Mouse (Mus musculus) adrenal gland (tissue): ENCODE measurements around the gene St3gal5.

ENCODE experiments used
- intact Hi-C: fragments of 180-260 bp; cut with DNase I; formaldehyde crosslinking; loops from one replicate; pipeline ENCODE4 v1.15.1; 2025

St3gal5 gene

DNA sequence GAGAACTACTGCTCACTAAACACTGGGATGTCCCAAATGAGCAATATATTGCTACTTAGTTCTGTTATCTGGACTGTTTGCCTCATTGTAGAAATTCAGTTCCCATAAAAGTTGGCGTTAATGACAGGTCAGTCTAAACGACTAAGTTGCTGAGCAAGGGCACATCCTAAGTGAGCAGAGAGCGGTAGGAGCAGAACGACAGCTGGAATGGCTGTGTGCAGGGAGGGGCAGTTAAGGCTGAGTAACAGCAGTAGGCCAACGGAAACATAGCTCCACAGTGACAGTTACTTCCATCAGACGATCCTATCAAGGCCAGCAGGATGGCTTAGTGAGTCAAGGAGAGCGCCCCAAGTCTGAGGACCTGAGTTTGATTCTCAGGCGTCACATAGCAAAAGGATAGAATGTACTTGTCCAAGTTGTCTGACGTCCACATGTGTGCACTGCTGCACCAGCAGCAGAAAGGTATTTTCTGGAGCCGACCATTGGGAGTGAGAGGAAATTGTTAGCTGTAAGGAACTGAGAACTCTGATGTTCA lies 62.5 kb downstream of the St3gal5 start:
- intact Hi-C loops, result loop anchor here (5.0 kb wide), 1 partner anchor 63 kb away; the partner anchor contains the start of gene St3gal5

DNA sequence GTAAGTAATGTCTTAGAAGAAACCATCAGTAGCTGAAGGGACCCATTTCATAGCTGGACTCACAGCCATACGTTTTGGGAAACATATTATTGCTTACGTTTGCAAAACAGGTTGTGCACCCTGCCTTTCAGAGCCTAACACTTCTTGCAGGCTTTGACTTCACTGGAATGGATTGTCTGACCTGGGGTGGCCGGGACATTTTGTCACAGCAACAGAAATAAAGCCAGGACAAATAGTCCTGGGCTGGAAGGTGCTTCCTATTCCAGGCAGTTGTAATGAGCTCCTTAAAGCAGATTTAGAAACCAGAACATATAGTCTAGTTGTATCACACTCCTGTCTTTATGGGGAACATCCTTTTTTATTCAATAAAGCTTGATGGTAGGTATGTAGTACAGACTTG lies 63.6 kb downstream of the St3gal5 start:
- intact Hi-C loops, result loop anchor here (5.0 kb wide), 1 partner anchor 64 kb away; the partner anchor contains the start of gene St3gal5

DNA sequence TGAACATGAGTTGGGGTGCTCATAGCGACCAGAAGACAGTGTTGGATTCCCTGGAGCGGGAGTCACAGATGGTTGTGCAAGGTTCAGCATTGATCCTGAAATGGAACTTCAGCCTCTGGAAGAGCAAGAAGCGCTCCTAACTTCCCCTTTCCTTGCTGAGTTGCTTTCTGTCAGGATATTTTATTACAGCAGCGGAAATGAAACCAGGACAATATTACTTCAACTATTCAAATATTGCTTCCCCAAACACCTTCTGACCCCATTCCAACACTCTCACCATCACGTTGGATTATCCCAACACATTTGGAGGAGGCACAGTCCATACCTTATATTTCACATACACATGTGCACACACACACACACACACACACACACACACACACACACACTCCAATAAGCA lies 64.4 kb downstream of the St3gal5 start:
- intact Hi-C loops, result loop anchor here (5.0 kb wide), 1 partner anchor 64 kb away; the partner anchor contains the start of gene St3gal5

DNA sequence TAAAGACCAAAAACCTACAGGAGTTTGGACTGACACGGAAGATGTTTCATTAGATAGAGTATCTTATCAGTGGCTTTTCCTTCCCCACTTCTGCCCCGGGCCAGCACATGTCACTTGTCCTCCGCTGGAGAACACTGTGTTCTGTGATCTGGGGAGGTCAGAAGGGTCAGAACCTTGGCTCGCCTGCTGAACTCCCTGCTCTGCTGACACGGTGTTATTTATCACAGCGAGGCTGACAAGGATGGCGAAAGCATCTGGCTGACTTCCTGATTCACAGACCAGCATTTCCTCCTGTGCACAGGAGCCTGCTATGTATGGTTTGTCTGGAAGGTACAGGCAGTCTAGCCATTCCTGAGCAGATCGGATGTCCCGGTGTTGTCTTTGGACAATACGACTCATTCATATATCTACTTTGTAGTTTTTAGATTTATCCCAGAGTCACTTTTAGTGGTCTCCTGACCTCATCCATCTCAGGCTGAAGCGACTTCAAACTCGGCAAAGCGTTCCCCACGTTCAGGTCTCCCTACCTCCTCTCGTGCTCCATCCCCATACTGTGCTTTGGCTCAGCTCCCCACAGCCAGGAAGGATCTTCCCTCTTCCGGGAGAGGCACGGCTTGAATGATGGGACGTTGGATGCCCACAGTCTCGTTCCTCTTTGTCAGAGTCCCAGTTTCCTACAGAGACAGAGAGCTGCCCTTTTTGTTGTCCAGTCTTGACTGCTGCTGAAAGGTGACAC lies 64.9 kb downstream of the St3gal5 start:
- intact Hi-C loops, result loop anchor here (5.0 kb wide), 1 partner anchor 65 kb away; the partner anchor contains the start of gene St3gal5

DNA sequence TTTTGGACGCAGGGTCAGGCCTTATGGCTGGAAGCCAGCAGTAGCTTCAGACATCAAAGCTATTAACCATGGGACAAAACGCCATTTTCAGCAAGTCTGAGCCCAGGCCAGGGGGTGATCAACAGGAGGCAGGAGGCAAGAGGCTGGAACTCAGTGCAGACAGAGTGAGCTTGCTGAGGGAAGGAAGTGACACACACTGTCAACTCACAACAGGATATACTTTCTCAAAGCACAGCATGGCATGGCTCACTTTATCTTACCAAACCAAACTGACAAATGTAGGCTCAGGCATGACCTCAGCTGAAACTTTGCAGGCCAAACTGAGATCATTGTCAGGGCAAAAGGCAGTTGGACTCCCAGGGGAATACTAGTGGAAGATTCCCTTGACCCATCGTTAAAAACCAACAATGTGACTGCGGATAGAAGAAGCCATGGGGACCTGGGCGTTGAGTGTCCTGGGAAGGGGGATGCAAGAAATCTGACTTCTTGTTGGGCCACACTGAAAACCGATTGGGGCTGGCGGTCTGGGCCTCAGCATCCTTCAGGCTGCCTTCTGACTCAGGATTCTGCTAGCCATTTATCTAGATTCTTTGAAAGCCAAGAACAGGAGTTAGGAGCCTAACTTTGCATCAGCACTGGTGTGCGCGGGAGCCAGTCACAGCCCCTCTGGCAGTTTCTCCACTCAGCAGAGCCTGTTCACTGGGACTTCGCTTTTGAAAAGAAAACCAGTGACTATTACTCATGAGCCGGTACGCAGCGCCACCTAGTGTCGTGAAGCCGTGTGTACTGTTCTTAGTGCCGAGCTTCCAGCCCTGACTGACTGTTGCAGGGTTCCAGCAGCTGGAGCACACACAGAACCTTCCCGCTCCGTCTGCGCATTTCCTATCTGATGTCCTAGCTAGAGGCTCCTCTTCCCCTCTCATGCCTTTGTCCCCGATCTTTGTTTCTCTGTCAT lies 67.2 kb downstream of the St3gal5 start:
- intact Hi-C loops, result loop anchor here (2.0 to 5.0 kb wide), 3 partner anchors 67 to 297 kb away; partner anchors contain the start of gene St3gal5

DNA sequence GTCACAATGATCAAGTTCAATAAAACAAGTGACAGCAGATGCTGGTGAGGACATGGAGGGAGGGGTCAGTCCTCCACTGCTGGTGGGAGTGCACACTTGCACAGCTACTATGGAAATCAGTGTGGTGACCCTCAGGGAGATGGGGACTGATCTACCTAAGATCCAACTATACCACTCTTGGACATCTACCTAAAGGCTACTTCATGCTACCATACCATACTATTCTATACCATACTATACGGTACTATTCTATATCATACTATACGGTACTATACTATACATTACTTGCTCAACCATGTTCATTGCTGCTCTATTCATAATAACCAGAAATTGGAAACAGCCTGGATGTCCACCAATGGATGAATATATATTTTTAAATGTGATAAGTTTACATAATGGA lies 68.5 kb downstream of the St3gal5 start:
- intact Hi-C loops, result loop anchor here (2.0 to 5.0 kb wide), 2 partner anchors 239 to 299 kb away; no protein-coding TSS in a partner anchor

DNA sequence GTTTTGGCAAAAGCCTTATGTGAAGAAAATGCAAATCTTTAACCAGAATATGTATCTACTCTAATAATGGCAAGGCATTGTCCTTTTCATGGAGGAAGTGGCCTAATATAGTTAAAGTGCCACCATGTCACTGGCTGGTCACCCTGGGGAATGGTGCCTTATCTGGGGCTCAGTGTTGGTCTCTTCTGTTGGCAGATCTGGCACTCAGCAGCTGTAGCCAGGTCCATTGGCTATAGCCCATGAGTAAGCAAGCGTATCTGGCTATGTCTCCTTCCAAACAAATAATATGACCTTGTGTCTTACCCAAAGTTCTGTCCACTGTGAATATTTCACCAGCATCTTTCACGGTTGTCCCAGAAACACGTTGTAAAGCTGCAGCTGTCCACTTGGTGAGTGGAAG lies 74.0 kb downstream of the St3gal5 start:
- intact Hi-C loops, result no loop called here

DNA sequence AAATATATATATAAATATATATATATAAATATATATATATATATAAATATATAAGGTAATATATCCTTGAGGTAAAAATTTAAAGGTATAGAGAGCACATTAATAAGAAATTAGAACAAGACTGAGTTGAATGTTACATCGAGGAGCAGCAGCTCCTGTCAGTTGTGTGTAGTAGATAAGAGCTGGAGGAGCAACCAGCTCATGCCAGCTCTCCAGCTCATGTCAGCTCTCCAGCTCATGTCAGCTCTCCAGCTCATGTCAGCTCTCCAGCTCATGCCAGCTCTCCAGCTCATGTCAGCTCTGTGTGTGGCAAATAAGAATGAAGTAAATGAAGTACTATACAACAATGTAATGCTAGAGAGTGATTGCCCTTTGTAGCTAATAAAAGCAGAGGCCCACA lies 76.0 kb downstream of the St3gal5 start:
- intact Hi-C loops, result no loop called here

DNA sequence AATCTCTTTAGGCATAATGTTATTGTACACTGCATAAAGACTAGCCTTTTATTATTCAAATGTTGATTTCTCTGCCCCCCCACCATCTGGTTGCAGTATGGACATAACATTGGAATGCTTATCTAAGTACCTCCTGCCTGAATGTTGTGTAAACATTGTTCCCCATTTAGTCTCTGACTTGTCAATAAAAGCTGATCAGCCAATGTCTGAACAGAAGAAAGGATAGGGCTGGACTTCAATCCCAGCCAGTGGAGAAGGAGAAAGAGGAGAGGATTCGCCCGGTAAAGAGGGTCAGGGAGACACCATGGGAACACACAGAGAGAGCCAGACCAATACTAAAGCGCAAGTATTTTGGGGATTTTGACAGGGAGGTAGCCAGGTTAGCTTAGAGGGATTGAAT lies 78.0 kb downstream of the St3gal5 start:
- intact Hi-C loops, result no loop called here

DNA sequence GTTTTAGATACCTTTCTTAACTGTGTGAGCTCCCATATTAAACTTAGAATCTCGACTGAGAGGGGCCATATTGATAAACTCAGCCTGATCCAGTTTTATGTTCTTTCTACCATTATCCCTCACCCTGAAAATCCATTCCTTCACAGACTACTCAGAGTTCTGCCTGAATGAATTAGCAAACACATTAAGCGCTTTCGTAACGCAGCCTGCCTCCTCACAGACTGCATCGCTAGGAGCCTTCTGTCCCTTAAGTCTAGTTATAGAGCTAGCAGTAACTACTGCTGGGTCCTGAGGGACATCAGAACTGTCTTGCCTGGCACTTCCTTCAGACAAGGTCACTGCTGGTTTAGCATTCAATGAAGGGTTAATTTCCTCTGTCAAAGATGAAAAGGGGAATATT lies 78.6 kb downstream of the St3gal5 start:
- intact Hi-C loops, result no loop called here

DNA sequence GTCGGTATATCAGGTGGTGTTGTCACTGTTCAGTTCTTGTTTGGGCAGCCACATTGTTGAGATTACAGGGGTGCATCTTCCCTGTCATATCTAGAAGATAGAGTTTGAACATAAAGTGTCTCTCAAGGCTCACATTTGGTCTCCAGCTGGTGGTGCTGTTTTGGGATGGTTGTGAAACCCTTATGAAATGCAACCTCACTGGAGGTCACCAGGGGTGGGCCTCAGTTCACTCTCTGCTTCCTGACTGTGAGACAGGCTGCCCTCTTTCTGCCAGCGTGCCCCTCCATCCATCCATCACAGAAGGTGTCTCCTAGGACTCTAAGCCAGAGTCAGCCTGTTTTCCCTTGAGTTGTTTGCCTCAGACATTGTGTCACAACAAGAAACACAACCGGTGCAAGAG lies 80.0 kb downstream of the St3gal5 start:
- intact Hi-C loops, result no loop called here

DNA sequence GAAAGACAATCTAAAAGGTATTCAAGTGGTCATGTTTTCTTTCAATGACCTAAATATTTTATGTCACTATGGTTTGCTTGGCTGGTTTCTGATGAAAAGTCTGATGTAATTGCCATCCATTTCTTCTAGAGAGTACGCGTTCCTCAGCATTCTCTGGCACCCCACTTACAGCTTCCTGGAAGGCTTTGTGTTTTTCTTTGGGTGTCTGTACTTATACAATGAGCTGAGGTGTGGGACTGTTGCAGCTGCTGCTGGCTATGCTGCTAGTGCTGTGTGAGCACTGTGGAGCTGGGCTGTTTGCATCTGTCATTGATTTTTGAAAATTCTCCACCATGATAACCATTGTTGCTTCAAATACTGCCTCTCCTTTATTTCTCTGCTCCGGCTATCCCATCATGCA lies 81.6 kb downstream of the St3gal5 start:
- intact Hi-C loops, result no loop called here

DNA sequence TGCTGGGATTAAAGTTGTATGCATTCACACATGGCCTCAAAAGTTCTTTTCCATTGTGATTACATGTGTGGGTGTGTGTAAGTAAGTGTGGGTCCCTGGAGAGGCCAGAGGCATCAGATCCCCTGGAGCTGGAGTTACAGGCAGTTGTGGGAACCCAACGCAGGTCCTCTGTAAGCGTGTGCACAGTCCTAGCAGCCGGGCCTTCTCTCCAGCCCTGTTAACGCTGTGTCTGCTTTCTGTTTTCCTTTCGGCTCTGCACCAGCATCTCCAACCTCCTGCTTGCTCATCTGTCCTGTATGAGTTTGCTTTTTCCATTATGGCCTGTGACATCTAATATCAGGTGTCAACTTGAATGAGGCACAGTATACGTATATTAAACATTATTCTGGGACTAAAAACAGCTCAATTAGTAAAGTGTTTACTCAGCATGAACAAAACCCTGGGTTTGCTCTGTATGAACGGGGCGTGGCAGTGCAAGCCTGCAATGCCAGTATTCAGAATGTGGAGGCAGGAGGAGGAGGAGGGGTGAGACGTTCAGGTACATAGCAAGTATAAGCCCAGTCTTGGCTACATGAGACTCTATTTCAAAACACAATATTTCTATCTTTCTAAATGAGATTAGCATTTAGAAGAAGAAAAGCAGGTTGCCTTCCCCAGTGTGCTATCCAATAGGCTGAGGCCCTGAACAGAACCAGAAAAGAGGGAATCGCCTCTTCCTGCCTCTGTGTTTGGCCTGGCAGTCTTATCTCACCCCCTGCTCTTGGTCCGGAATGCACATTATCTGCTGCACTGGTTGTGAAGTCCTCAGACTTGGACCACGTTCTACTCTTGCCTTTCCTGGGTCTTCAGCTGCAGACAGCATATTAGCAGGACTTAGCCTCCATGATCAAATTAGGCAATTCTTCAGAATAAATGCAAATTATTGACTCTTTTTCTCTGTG lies 82.4 kb downstream of the St3gal5 start:
- intact Hi-C loops, result no loop called here

DNA sequence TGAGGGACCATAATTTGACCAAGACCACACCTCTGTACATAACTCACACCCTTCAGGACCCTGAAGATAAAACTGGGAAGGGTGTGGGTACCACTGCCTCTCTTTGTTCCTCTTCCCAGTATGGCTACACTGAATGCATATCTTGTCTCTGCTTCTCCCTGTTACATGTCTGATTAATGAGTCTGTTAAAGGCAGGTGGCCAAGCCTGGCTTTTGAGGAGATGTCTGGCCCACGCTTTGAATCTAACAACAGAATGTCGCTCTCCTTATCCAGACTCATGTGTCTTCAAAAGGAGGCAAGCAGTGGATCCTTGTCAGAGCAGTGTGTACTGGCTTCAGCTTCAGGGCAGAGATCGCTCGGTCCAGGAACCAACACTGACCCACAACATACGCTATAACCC lies 87.2 kb downstream of the St3gal5 start:
- intact Hi-C loops, result no loop called here

DNA sequence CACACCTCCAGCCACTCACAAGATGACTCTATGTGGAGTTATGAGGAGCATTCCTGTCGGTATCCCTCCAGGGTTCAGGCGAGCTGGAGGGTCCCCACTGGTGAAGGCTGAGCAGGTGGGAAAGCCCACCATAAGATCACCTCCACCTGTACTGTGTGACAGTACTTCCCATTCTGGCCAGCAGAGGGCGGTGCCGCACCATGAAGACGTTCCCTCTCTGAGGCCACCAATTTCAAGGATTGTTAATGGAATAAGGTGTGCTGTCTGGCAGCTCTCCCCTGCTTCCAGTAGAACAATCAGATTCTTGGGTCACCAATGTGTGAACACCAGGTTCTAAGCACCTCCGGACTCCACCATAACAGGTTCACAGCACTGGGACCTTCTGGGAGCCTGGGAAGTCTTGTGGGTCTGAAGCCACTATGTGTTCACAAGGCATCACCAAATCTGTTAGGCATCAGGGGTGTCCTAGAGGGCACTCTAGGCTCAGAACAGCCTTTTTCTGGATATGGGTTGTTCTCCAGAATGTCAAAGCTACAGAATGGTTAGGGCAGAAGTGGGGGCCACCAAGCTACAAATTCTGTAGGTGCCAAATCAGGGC lies 88.6 kb downstream of the St3gal5 start:
- intact Hi-C loops, result loop anchor here (1.0 to 2.0 kb wide), 2 partner anchors 51 to 75 kb away; no protein-coding TSS in a partner anchor

DNA sequence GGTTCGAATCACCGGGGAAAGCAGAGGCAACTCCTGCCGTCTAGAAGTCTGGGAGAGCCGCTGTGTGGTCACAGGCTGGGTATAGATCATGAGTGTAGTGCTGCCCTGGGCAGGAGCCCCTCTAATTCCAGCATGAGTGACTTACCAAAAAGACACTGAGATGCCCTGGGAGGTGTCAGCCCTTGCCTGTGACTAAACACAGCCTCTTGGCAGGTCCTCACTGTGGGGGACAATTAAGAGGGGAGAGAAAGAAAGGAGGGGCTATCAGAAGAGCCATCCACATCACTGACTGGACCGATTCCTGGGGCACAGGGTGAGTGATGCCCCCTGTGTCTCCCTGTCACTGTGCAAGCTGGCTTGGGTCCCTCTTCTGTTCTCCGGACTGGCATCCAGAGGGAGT lies 89.4 kb downstream of the St3gal5 start:
- intact Hi-C loops, result loop anchor here (1.0 to 2.0 kb wide), 2 partner anchors 50 to 74 kb away; no protein-coding TSS in a partner anchor

DNA sequence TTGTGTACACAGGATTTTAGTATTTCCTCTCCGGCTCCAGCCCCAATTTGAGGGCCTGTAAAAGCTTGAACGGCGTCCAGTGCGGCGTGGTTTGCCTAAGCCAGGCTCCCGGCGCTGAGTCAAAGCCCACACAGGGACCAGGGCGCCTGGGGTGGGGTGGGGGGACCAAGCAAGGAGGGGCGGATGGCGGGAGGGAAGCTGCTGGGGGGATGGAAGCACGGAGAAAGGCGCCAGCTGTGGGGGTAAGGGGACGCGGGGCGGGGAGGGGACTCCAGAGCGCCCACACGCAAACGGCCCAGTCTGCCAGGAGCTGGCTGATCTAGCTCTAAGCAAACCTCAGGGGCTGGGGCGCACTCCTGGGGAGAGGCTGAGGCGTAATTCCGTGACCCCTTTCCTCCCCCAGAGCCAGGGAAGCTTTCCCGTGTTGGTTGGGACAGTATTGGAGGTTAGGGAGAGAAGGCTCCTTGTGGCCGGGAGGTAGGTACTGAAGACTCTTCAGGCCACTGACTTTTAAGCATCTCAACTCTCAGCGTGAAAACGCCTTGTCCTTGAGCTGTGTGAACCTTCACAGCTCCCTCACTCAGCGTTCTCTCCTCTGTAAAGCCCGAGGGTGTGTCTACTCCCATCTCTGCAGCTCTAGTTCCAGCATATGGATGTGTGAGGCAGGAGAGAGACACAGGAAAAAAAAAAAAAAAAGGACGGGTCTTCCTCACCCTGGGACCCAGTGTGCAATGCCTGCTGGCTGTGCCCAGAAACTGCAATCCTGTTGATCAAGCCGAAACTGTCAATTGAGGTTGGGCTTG lies 91.9 kb downstream of the St3gal5 start:
- intact Hi-C loops, result no loop called here

DNA sequence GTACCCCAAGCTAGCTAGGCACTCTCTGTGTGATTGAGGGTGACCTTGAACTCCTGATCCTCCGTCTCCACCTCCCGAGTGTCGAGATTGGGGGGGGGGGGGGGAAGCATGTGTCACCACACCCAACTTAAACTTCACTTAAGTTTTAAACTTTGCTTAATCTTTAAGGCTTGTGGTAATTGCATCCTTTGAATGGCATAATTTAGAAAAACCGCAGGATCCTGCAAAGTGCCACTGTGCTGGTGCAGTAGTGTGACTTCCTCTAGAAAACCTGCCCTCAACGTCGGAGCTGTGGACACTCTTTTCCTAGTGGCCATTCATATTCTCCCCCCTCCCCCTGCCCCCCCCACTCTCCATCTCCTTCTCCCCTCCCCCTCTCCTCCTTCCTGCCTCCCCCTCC lies 92.7 kb downstream of the St3gal5 start:
- intact Hi-C loops, result no loop called here

DNA sequence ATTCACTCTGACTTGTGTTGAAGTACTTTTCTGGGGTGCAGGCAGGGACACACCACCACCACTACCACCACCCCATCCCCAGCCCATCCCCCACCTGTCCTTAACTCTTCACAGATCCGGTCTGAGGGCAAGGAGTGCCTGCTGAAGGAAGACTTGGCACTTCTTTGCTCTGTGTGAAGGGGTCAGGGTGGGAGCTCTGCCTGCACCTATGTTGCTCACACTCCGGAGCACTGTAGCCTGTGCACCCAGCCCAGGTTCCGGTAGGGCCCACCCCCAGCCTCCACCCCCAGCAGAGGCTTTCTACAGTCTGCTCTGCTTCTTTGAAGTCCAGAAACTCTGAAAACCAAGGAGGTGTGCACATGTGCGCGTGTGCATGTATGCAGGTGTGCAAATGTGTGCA lies 93.2 kb downstream of the St3gal5 start:
- intact Hi-C loops, result no loop called here
